Mouse (Mus musculus) induced T-regulatory cell, adult 2 months (primary cell): ENCODE results near the gene Skap1.

Experiments used
- DNase-seq: peaks from one replicate; pipeline ENCODE4 v3.0.0-alpha.2; 2012; ENCODE audit warnings: low read depth

The Skap1 gene

DNA sequence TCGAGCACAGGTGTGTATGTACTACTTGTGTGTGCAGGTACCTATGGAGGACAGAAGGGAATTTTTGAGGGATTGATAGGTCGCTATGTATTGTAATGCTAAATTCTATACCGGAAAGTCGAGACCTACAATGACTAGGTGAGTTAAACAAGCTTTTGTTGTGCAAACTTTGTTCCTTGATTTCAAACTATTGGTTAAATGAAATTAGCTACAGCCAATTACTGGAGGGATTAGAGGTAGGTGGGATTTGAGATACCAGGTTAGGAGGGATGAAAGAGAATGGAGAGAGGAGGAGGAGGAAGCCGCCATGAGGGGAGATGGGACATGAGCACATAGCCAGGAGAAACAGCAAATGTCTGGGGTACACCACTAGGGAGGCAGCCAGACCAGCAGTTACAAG, 315.9 kb downstream of the Skap1 start:
- DNase-seq, result no peak

DNA sequence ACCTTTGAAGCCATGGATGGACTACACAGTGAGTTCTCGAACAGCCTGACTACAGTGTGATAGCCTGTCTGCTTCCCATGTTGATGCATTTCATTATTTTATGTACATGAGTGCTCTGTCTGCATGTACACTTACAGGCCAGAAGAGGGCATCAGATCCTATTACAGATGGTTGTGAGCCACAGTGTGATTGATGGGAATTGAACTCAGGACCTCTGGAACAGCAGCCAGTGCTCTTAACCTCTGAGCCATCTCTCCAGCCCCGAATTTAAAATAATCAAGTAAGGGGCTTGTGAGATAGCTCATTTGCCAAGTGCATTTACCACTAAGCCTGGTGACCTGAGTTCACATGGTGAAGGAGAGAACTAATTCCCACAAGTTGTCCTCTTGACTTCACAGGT, 317.0 kb downstream of the Skap1 start:
- DNase-seq, result peak; percentile 55

DNA sequence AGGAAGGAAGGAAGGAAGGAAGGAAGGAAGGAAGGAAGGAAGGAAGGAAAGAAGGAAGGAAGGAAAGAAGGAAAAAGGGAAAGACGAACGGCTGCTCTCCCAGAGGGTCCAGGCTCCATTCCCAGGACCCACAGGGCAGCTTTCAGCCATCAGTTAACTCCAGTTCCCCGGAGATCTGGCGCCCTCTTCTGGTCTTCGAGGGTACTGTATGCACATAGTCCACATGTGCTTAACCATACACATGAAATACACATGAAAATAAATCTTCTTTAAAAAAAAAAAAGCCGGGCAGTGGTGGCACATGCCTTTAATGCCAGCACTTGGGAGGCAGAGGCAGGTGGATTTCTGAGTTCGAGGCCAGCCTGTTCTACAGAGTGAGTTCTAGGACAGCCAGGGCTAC, 320.5 kb downstream of the Skap1 start:
- peak; percentile 81 for DNase-seq

DNA sequence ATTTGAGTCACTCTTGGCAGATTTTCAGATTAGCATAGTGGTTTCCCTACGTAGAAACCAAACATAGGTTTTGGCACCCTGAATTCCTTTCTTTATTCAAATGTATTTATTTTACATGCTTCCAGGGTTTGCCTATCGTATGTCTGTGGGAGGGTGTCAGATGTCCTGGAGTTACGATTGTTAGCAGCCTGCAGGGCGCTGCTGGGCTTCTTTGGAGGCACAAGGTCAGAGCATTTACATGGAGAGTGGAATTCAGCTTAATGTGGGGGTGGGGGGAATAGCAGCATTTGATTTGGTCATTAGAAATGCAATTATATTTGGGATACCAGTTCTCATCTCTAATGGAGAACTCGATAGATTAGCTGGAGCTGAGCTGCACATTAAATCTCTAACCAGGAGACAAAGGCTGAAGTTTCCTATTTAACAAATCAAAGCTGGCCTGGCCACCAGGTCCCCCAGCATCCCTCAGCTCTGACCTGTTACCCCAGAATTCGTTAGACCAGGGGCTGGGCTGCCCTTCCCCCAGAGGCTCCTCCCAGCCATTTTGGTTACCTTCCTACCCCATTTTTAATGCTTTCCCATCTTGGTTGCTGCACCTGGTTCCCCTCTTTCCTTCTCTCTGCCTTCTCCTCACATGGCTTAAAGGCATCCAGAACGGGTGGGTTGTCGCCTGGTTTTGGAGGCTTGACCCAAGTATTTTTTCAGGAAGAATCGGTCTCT, 322.5 kb downstream of the Skap1 start:
- DNase-seq, result no peak

DNA sequence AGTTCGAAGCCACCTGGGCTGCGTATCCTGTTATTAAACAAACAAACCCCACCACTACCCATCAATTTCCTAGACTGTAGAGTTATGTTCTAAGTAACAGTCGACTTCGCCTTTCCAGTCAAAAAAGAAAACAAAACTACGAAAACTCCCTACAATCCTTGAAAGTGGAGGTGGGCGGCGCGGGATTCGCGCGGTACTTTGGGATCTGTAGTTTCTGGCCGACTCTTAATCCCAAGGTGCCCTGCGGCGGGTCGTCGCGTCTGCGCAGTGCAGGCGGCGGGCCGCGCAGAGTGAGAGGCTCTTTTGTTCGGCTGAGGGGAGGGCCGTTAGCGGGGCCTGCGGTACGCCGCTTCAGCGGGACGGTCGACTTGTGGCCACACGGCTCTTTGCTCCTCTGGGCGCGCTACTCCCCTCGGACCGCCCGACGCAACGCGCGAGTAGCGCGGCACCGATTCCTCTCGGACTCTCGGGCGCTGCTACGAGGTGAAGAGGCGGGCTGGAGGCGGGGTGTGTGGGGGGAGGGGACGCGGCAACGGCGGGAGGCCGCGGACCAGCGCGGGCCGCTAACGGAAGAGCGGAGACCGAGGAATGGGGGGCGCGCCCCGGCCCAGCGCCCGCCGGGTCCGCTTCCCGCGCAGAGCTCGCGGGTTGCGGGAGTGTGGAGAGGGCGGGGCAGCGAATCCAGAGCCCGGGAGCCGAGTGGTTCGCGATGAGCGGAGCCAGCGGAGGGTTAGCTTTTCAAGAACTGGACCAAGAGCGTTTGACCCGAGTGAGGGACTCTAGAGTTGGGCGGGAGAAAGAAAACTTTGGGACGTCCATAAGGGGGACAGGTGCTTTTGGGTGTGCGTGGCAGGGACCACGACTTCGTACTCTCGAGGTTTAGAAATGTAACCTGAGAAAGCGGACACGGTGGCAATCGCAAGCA, 324.7 kb downstream of the Skap1 start, which contains the start of gene Cbx1:
Gene Cbx1, plus strand, starts transcription at position 257 of the 925 bp plus-strand sequence.
- DNase-seq, result peak; percentile 94

DNA sequence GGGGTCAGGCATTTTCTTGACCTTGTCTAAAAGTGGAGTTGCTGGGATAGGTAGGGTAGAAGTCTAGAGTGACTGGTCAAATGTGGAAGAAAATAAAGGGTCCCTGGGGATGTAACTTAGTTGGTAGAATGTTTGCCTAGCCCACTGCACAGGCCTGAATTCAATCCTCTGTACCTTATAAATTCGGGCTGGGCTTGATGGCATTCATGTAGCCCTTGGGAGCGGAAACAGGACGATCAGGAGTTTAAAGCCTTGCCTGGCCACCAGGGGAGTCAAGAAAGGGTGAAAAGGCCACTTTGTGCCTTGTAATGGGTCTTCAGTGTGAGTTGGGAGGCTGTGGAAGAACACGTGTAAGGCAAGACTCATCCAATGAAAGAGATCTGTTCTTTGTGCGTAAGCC, 325.6 kb downstream of the Skap1 start:
- DNase-seq, result peak; percentile 50

DNA sequence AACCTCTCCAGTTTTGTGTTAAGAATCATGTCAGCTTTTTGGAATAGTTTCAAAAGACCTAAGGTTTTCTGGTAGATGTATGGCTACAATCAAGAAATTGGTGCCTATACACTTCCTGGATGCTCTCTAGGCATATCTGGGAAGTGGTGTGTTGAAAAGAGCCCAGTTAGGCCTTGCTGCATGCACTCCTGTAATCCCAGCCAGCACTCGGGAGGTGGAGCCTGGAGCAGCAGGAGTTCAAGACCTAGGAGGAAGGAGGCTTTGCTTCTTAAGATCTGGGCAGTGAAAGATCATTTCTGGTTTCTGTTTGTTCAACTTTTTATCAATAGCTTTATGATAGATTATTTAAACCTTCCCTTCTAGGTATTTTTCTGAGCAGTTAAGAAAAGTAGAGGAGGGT, 326.3 kb downstream of the Skap1 start:
- no peak for DNase-seq

DNA sequence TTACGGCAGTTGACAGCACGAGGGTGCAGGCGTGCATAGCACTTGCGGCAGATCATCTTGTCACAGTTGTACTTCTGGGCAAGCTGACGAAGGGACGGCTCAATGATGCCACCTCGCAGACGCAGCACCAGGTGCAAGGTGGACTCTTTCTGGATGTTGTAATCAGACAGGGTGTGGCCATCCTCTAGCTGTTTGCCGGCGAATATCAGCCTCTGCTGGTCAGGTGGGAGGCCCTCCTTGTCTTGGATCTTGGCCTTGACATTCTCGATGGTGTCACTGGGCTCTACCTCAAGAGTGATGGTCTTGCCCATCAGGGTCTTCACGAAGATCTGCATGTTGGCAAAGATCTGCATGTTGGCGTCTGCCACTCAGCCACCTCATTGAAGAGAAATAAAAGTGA, 331.1 kb downstream of the Skap1 start:
- no peak for DNase-seq

DNA sequence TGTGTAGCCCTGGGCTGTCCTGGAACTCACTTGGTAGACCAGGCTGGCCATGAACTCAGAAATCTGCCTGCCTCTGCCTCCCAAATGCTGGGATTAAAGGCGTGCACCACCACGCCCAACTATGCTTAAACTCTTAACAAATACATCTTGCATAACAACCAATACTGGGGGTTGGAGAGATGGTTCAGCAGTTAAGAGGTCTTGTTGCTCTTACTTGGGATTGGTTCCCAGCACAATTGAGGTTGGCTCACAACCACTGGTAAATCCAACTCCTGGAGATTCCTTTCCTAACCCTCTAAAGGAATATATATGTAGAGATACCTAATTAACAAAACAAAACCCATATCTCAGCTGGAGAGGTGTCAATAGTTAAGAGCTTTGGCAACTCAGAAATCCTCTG, 331.7 kb downstream of the Skap1 start:
- DNase-seq, result no peak

DNA sequence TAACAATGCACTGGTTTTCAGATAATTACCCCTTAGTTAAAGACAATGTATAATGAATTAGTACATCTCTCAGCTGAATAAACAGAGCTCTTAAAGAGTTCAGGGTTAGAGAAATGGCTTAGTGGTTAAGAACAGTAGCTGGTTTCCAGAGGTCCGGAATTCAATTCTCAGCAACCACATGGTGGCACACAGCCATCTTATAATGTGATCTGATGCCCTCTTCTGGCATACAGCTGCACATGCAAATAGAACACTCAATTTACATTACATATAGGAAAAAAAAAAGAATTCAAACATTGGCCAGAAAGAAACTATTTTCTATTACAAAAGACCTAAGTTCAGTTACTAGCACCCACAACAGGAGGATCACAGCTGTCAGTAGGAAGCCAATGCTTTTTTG, 332.2 kb downstream of the Skap1 start:
- peak; percentile 46 for DNase-seq

DNA sequence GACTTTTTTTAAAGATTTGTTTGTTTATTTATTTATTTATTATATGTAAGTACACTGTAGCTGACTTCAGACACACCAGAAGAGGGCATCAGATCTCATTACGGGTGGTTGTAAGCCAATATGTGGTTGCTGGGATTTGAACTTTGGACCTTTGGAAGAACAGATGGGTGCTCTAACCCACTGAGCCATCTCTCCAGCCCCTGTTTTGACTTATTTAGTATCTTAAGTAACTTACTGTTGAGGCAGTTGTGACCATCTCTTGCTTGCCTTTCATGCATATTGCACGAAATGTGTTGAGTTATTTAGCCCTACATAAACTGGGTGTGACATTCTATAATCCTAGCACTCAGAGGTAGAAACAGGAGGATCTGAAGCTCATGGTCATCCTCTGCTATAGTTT, 335.1 kb downstream of the Skap1 start:
- DNase-seq, result no peak

DNA sequence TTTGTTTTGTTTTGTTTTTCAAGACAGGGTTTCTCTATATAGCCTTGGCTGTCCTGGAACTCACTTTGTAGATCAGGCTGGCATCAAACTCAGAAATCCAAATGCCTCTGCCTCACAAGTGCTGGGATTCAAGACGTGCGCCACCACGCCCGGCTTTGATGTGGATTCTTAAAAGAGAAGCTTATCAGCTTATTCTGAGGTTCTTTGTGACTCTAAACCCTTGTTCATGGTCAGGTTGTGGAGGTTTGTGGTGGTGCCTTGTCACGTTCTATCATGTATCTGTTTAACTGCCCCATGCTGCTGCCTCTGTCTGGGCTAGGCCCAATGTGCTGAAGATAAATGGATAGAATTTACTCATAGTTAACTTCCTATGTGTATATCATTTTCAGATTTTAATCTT, 341.2 kb downstream of the Skap1 start:
- no peak for DNase-seq

DNA sequence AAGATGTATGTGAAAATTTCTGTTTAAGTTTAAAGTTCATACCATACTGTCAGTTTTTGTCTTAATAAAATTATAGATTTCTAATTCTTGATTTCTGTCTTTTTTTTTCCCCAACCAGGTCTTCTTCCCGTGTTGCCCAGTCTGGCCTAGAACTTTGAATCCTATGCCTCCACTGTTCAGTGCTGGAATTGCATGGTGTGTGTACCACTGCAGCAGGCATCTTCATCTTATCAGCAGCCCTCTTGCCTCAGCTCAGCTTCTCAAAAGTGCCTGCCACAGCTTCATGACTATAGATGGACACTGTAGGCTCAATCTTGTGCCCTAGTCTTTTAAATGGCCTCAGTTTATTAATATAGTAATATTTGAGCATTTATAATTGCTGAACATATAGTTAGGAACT, 343.7 kb downstream of the Skap1 start:
- no peak for DNase-seq
